Mouse (Mus musculus): ENCODE results near the gene Cela1. TPM values are rescaled to one million over a fixed set of nuclear protein-coding genes. Genes with fewer than 3 reads are reported as not detected.

The Cela1 gene
- polyA plus RNA-seq, 1 experiment from 2014 or later, result not detected

- no peak for ATAC-seq (ENCODE audit: low FRiP score)
- no peak overlapping the region for H3K9ac ChIP-seq
- H3K4me2 ChIP-seq, result no peak overlapping the region
- H3K9me3 ChIP-seq, result no peaks in the 10 kb centered on the region
- WGBS, result 65% methylated on average over 3 of the region's 3 CpGs
- no peak overlapping the region for H3K27ac ChIP-seq
- no peak overlapping the region for H3K4me3 ChIP-seq (replicated peaks)
- H3K27me3 ChIP-seq, result peaks cover 7% of the 10 kb centered on the region; the same call in 1 of the 2 replicates
- H3K4me1 ChIP-seq, result no peaks in the 10 kb centered on the region
- H3K36me3 ChIP-seq (replicated peaks), result no peaks in the 10 kb centered on the region
Measured at GRCm38 (mm10) chr15:100680381-100680780, 7.3 kb downstream of the Cela1 start.

GRCm38 (mm10) chr15:100679005-100679404 lies 8.7 kb downstream of the Cela1 start:
- WGBS, result 90% methylated on average over 14 of the region's 14 CpGs
- ATAC-seq (ENCODE audit: low FRiP score), result no peak
- no peak overlapping the region for H3K4me2 ChIP-seq

GRCm38 (mm10) chr15:100678581-100678980 lies 9.1 kb downstream of the Cela1 start:
- H3K4me3 ChIP-seq (replicated peaks), result no peak overlapping the region
- WGBS, result 83% methylated on average over 12 of the region's 12 CpGs

More at GRCm38 (mm10) chr15:100679005-100679404, 8.7 kb downstream of the Cela1 start:
- no peaks in the 10 kb centered on the region for H3K9me3 ChIP-seq
- H3K27me3 ChIP-seq, result no peaks in the 10 kb centered on the region
- H3K36me3 ChIP-seq (replicated peaks), result no peaks in the 10 kb centered on the region
- H3K9ac ChIP-seq, result no peak overlapping the region
- H3K4me3 ChIP-seq (replicated peaks), result no peak overlapping the region
- H3K4me1 ChIP-seq, result no peaks in the 10 kb centered on the region
- no peak overlapping the region for H3K27ac ChIP-seq

GRCm38 (mm10) chr15:100677675-100678074 lies 10.0 kb downstream of the Cela1 start:
- H3K4me3 ChIP-seq (replicated peaks), result no peak overlapping the region
- no peaks in the 10 kb centered on the region for H3K9me3 ChIP-seq
- no peak for ATAC-seq (ENCODE audit: low FRiP score)
- H3K27ac ChIP-seq, result no peak overlapping the region
- WGBS, result 90% methylated on average over 8 of the region's 8 CpGs
- H3K36me3 ChIP-seq (replicated peaks), result no peaks in the 10 kb centered on the region
- no peak overlapping the region for H3K4me2 ChIP-seq
- no peaks in the 10 kb centered on the region for H3K27me3 ChIP-seq
- H3K9ac ChIP-seq, result no peak overlapping the region
- H3K4me1 ChIP-seq, result no peaks in the 10 kb centered on the region; the same call in 1 of the 2 replicates

More at GRCm38 (mm10) chr15:100678581-100678980, 9.1 kb downstream of the Cela1 start:
- Histone ChIP-seq H3K9me3 (no peaks in the 10 kb centered on the region), H3K4me2 (no peak overlapping the region), H3K9ac (no peak overlapping the region), H3K4me1 (no peaks in the 10 kb centered on the region; the same call in 1 of the 2 replicates), H3K27ac (no peak overlapping the region), H3K27me3 (no peaks in the 10 kb centered on the region), H3K36me3 (replicated peaks) (no peaks in the 10 kb centered on the region)
- ATAC-seq (ENCODE audit: low FRiP score), result no peak

- Histone ChIP-seq H3K27me3 (no peaks in the 10 kb centered on the region), H3K4me3 (replicated peaks) (no peak overlapping the region), H3K4me1 (no peaks in the 10 kb centered on the region; the same call in 1 of the 2 replicates), H3K9me3 (no peaks in the 10 kb centered on the region), H3K36me3 (replicated peaks) (no peaks in the 10 kb centered on the region), H3K9ac (no peak overlapping the region), H3K4me2 (no peak overlapping the region), H3K27ac (no peak overlapping the region)
- WGBS, result 92% methylated on average over 1 of the region's 1 CpGs
- no peak for ATAC-seq (ENCODE audit: low FRiP score)
Measured at GRCm38 (mm10) chr15:100676521-100676920, 11.2 kb downstream of the Cela1 start.

- H3K4me3 ChIP-seq (replicated peaks), result no peak overlapping the region
- H3K4me1 ChIP-seq, result no peaks in the 10 kb centered on the region; the same call in 1 of the 2 replicates
- no peaks in the 10 kb centered on the region for H3K9me3 ChIP-seq
- H3K27me3 ChIP-seq, result no peaks in the 10 kb centered on the region
- H3K9ac ChIP-seq, result no peak overlapping the region
- H3K36me3 ChIP-seq (replicated peaks), result no peaks in the 10 kb centered on the region
- 55% methylated on average over 3 of the region's 3 CpGs for WGBS
- ATAC-seq (ENCODE audit: low FRiP score), result no peak
- no peak overlapping the region for H3K27ac ChIP-seq
- H3K4me2 ChIP-seq, result no peak overlapping the region
Measured at GRCm38 (mm10) chr15:100675486-100675885, 12.2 kb downstream of the Cela1 start.

GRCm38 (mm10) chr15:100674566-100674965 lies 13.2 kb downstream of the Cela1 start:
- H3K4me2 ChIP-seq, result no peak overlapping the region
- no peaks in the 10 kb centered on the region for H3K27me3 ChIP-seq
- H3K4me1 ChIP-seq, result no peaks in the 10 kb centered on the region; the same call in 1 of the 2 replicates
- no peak overlapping the region for H3K4me3 ChIP-seq (replicated peaks)
- no peaks in the 10 kb centered on the region for H3K36me3 ChIP-seq (replicated peaks)
- H3K27ac ChIP-seq, result no peak overlapping the region
- H3K9me3 ChIP-seq, result no peaks in the 10 kb centered on the region
- WGBS, result 86% methylated on average over 10 of the region's 10 CpGs
- ATAC-seq (ENCODE audit: low FRiP score), result no peak
- no peak overlapping the region for H3K9ac ChIP-seq

GRCm38 (mm10) chr15:100673585-100674391 lies 13.9 kb downstream of the Cela1 start:
- Histone ChIP-seq H3K36me3 (replicated peaks) (no peaks in the 10 kb centered on the region), H3K4me2 (no peak overlapping the region), H3K9me3 (no peaks in the 10 kb centered on the region), H3K27me3 (no peaks in the 10 kb centered on the region), H3K4me1 (no peaks in the 10 kb centered on the region; the same call in 1 of the 2 replicates), H3K4me3 (replicated peaks) (no peak overlapping the region), H3K9ac (no peak overlapping the region), H3K27ac (no peak overlapping the region)
- ATAC-seq (ENCODE audit: low FRiP score), result no peak
- WGBS, result 39% methylated on average over 12 of the region's 12 CpGs

- H3K4me2 ChIP-seq, result no peak overlapping the region
Measured at GRCm38 (mm10) chr15:100670833-100671232, 16.9 kb downstream of the Cela1 start.

GRCm38 (mm10) chr15:100670004-100670403 lies 17.7 kb downstream of the Cela1 start:
- Histone ChIP-seq H3K9me3 (no peaks in the 10 kb centered on the region), H3K9ac (no peak overlapping the region), H3K27ac (no peak overlapping the region), H3K4me1 (peaks cover 10% of the 10 kb centered on the region), H3K36me3 (replicated peaks) (no peaks in the 10 kb centered on the region), H3K27me3 (no peaks in the 10 kb centered on the region), H3K4me3 (replicated peaks) (no peak overlapping the region), H3K4me2 (no peak overlapping the region)
- WGBS, result 84% methylated on average over 8 of the region's 8 CpGs
- ATAC-seq (ENCODE audit: low FRiP score), result no peak

More at GRCm38 (mm10) chr15:100670833-100671232, 16.9 kb downstream of the Cela1 start:
- no peak overlapping the region for H3K4me3 ChIP-seq (replicated peaks)
- no peak for ATAC-seq (ENCODE audit: low FRiP score)
- no peaks in the 10 kb centered on the region for H3K27me3 ChIP-seq
- no peak overlapping the region for H3K27ac ChIP-seq
- 71% methylated on average over 5 of the region's 5 CpGs for WGBS
- H3K4me1 ChIP-seq, result peaks cover 9% of the 10 kb centered on the region
- no peaks in the 10 kb centered on the region for H3K36me3 ChIP-seq (replicated peaks)
- no peak overlapping the region for H3K9ac ChIP-seq
- no peaks in the 10 kb centered on the region for H3K9me3 ChIP-seq

- no peak within 1 kb of the TSS for H3K9ac ChIP-seq
- H3K27ac ChIP-seq, result no peak within 1 kb of the TSS
- 91% methylated on average over 20 of the region's 20 CpGs for WGBS
- peaks cover 10% of the 10 kb centered on the region for H3K4me1 ChIP-seq
- no peak for ATAC-seq (ENCODE audit: low FRiP score)
- H3K4me3 ChIP-seq (replicated peaks), result no peak within 1 kb of the TSS
- no peaks in the 10 kb centered on the region for H3K27me3 ChIP-seq
- no peaks in the 10 kb centered on the region for H3K36me3 ChIP-seq (replicated peaks)
- H3K4me2 ChIP-seq, result no peak within 1 kb of the TSS
- no peaks in the 10 kb centered on the region for H3K9me3 ChIP-seq
Measured at GRCm38 (mm10) chr15:100669337-100669736, 18.4 kb downstream of the Cela1 start, which contains the start of gene Bin2. Gene Bin2, minus strand, starts transcription at chr15:100669553.

- Histone ChIP-seq H3K9ac (no peak overlapping the region), H3K27ac (no peak overlapping the region), H3K4me2 (no peak overlapping the region), H3K27me3 (no peaks in the 10 kb centered on the region), H3K9me3 (no peaks in the 10 kb centered on the region), H3K4me3 (replicated peaks) (no peak overlapping the region), H3K4me1 (peaks cover 10% of the 10 kb centered on the region), H3K36me3 (replicated peaks) (no peaks in the 10 kb centered on the region)
- ATAC-seq (ENCODE audit: low FRiP score), result no peak
- WGBS, result 87% methylated on average over 5 of the region's 5 CpGs
Measured at GRCm38 (mm10) chr15:100667871-100668545, 19.7 kb downstream of the Cela1 start.

All from forebrain, embryonic 12.5 days (tissue).